Mouse (Mus musculus) hindbrain, embryonic 11.5 days (tissue): ENCODE data around the gene Tmf1. TPM values are rescaled to one million over a fixed set of nuclear protein-coding genes. Genes with fewer than 3 reads are reported as not detected.

Experiments used
- ATAC-seq: fragments of 200-750 bp; cut with Nextera tagmentation; 2 replicates; pipeline ENCODE4 v1.8.0; 2017; ENCODE audit warnings: mild to moderate bottlenecking, moderate TSS enrichment, moderate library complexity; ENCODE audit not compliant: low FRiP score
- DNase-seq: peaks from one replicate; pipeline ENCODE4 v3.0.0-alpha.2; 2015; ENCODE audit warnings: low spot score
- H3K27ac ChIP-seq: fragments of 300-500 bp; sonication (generic); 2 replicates; pipeline ENCODE4 v1.5.1; 2014; ENCODE audit warnings: mild to moderate bottlenecking, low read depth, low read length
- H3K27me3 ChIP-seq: fragments of 300-500 bp; sonication (generic); 2 replicates; pipeline ENCODE4 v1.6.1; 2014; ENCODE audit warnings: mild to moderate bottlenecking, low read length, moderate library complexity, mixed read lengths; ENCODE audit not compliant: control insufficient read depth, insufficient read depth
- H3K36me3 ChIP-seq: fragments of 300-500 bp; sonication (generic); 2 replicates; pipeline ENCODE4 v1.6.1; 2014; ENCODE audit warnings: mild to moderate bottlenecking, low read length, moderate library complexity, mixed read lengths; ENCODE audit not compliant: control insufficient read depth, insufficient read depth
- H3K4me1 ChIP-seq: fragments of 300-500 bp; sonication (generic); replicated peaks from 2 replicates; pipeline ENCODE4 v1.6.1; 2014; ENCODE audit warnings: low read length, mixed read lengths; ENCODE audit not compliant: control insufficient read depth, insufficient read depth
- H3K4me2 ChIP-seq: fragments of 300-500 bp; sonication (generic); replicated peaks from 2 replicates; pipeline ENCODE4 v1.6.1; 2014; ENCODE audit warnings: mild to moderate bottlenecking, low read depth, low read length
- H3K4me3 ChIP-seq: fragments of 300-500 bp; sonication (generic); 2 replicates; pipeline ENCODE4 v1.5.1; 2014; ENCODE audit warnings: low read depth, low read length
- H3K9ac ChIP-seq: fragments of 300-500 bp; sonication (generic); 2 replicates; pipeline ENCODE4 v1.6.1; 2014; ENCODE audit warnings: low read depth, low read length
- H3K9me3 ChIP-seq: fragments of 300-500 bp; sonication (generic); 2 replicates; pipeline ENCODE4 v1.6.1; 2016; ENCODE audit warnings: low read length; ENCODE audit not compliant: control insufficient read depth
- WGBS: fragments of 180-500 bp; shearing (Covaris S2); extraction: QIAGEN DNeasy Blood & Tissue Kit; methylation state at CpG from one replicate; pipeline ENCODE4 v1.1.7; 2014; 5-methylcytosine and 5-hydroxymethylcytosine counted together
- polyA plus RNA-seq: library from polyadenylated mRNA; unstranded; fragments of >200 nt; fragmentation: Nextera tagmentation; extraction: Ambion mirVana; gene quantifications from 2 replicates; pipeline ENCODE4 v1.2.1, GENCODE M21; 2014

Tmf1 gene
- polyA plus RNA-seq, 1 experiment from 2014 or later, result 42.5 TPM

DNA sequence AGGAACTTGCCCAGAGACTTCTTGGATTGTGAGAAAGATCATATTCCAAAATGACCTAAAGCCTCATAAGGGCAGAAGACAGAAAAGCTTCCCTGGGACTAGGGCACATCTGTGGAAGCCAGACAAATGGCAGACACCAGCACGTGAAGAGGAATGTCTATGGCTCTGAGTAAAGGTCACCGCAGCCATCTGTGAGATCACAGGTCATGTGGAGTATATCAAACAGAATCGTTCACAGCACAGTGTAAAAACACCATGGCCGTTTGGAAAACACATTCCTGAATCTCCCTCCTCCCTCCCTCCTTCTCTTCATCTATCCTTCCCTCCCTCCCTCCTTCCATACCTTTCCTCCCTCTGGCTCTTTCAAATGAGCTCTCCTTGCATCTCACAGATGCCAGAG lies 47.1 kb downstream of the Tmf1 start:
- ATAC-seq, result no peak
- 59% methylated on average over 4 of the region's 4 CpGs for WGBS
- Histone ChIP-seq H3K27ac (no peak overlapping the region), H3K4me1 (no peaks in the 10 kb centered on the region), H3K36me3 (no peaks in the 10 kb centered on the region), H3K4me2 (no peak overlapping the region), H3K9ac (no peak overlapping the region), H3K4me3 (no peak overlapping the region), H3K27me3 (no peaks in the 10 kb centered on the region), H3K9me3 (no peaks in the 10 kb centered on the region)
- DNase-seq, result no peak

DNA sequence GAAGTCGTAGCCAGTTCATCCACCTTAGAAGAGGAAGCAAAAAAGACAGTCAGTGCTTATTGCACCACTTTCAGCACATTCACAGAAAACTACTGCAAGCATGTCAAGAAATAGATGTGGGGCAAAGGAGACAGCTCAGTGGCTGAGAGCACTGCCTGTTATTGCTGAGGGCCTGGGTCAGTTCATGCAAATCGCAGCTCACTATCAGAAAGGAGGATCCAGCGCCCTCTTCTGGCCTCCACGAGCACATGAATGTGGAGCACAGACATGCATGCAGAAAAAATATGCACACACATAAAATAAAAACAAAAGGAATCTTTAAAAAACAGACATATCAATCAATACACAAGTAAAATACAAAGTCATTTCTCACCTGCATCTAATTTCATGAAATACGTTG lies 47.9 kb downstream of the Tmf1 start:
- Histone ChIP-seq H3K4me3 (no peak overlapping the region), H3K4me1 (no peaks in the 10 kb centered on the region), H3K9ac (no peak overlapping the region), H3K9me3 (no peaks in the 10 kb centered on the region), H3K27ac (no peak overlapping the region), H3K36me3 (no peaks in the 10 kb centered on the region), H3K27me3 (no peaks in the 10 kb centered on the region), H3K4me2 (no peak overlapping the region)
- ATAC-seq (no peak), DNase-seq (peak; percentile 34)
- 66% methylated on average over 5 of the region's 5 CpGs for WGBS

DNA sequence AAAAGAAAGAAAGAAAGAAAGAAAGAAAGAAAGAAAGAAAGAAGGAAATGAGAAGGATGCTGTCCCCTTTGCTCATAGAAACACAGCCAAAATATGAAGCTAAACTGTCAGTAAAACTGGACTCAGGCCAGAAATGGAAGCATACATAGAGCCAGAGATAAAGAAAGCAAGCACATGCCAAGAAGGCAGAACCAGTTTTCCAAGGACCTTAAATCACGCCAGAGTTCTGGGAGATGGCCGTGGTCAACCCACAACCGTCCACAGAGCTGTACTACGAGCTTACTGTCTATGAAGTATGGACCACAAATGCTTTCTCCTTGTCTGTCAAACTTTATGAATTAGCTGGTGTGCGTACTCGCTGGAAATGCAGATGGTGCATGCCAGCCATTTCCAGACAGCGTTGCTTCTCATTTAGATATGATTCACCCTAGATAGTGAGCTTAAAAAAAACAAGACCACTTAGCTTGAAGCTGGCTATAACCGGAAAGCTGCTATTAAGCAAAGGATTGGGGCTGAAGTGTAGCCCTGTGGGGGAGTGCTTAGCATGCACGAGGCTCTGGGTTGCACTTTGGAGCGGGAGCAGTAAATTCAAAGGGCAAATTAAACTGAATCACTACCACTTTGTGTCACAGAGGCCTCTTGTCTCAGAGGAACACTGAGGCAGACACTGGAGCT lies 54.4 kb downstream of the Tmf1 start:
- H3K27ac ChIP-seq, result no peak overlapping the region
- H3K4me1 ChIP-seq, result no peaks in the 10 kb centered on the region
- H3K27me3 ChIP-seq, result no peaks in the 10 kb centered on the region
- WGBS, result 88% methylated on average over 10 of the region's 10 CpGs
- DNase-seq (no peak), ATAC-seq (no peak)
- H3K4me2 ChIP-seq, result no peak overlapping the region
- H3K36me3 ChIP-seq, result no peaks in the 10 kb centered on the region
- no peak overlapping the region for H3K9ac ChIP-seq
- no peak overlapping the region for H3K4me3 ChIP-seq
- H3K9me3 ChIP-seq, result no peaks in the 10 kb centered on the region

DNA sequence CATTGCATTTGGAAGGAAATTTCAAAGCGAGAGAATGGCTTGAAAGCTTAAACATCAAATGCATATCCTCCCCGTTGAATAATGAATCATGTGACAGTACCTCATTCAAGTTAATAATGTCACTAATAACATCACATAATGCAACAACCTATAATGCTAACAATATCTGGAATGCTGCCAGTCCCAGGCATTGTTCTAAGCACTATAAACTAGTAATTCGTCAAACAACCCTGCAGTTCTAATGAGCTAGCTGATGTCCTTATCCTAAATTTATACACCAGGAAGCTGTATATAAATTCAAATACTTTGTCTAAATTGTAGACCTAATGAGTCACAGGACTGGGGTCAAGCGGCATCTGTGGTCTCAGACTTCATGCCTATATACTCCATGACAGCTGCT lies 58.0 kb downstream of the Tmf1 start:
- no peak for DNase-seq
- no peaks in the 10 kb centered on the region for H3K36me3 ChIP-seq
- no peaks in the 10 kb centered on the region for H3K9me3 ChIP-seq
- H3K27me3 ChIP-seq, result no peaks in the 10 kb centered on the region
- no peak overlapping the region for H3K9ac ChIP-seq
- no peak overlapping the region for H3K27ac ChIP-seq
- no peak for ATAC-seq
- H3K4me3 ChIP-seq, result no peak overlapping the region
- 91% methylated on average over 4 of the region's 4 CpGs for WGBS
- H3K4me1 ChIP-seq, result no peaks in the 10 kb centered on the region
- H3K4me2 ChIP-seq, result no peak overlapping the region

DNA sequence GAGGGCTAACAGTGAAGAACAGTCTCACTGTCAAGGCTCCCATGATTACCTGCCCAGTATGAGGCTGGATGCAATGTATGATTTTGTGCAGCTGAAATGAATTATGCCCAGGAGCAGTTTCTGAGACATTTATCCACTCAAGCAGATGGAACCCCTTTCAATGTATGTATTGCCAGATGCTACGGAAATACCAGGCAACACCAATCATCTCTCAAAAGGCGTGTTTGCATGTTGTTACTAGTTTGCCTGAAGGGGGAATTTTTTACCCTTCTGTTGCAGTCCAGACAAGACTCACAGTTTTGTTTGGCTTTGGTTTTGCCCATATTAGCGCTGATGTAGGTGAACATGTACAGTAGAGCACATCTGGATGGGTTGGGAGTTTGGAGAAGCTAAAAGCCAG lies 60.6 kb downstream of the Tmf1 start:
- Histone ChIP-seq H3K36me3 (no peaks in the 10 kb centered on the region), H3K4me1 (no peaks in the 10 kb centered on the region), H3K27ac (no peak overlapping the region), H3K27me3 (no peaks in the 10 kb centered on the region), H3K9me3 (no peaks in the 10 kb centered on the region), H3K9ac (no peak overlapping the region), H3K4me2 (no peak overlapping the region), H3K4me3 (no peak overlapping the region)
- no peak for ATAC-seq
- DNase-seq, result no peak
- 90% methylated on average over 3 of the region's 3 CpGs for WGBS

DNA sequence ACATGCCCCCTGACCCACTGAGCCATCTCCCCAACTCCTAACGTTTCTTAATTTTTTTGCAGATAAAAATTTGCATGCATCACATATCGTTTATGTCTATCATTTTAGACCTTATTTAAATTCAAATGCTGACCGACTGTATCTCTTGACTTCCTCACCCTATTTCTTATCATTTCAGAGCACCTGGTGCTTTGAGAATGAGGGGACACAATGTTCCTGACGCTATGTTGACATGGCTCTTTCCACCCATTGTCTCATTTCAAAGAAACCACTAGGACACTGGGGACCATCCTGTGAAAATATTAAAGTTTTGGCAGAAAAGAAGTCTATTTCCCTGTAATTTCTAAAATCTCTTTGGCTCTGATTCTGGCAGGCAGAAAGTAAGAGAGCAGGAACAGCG lies 62.0 kb downstream of the Tmf1 start:
- DNase-seq, result no peak

DNA sequence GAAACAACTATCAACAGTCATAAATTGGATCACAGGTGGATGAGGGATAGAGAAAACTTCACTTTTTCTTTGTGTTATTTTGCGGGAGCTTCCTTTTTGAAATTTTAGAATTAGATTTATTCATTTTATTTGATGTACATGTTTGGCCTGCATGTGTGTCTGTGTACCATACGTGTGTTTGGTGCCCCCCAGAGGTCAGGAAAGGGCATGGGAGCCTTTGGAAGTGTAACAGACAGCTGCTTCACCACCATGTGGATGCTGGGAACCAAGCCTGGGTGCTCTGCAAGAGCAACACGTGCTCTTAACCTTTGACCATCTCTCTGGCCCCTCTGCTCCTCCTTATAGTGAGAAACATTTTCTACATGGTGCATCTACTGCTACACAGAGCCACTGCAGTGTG lies 64.1 kb downstream of the Tmf1 start:
- H3K4me2 ChIP-seq, result no peak overlapping the region
- H3K27me3 ChIP-seq, result no peaks in the 10 kb centered on the region
- no peak overlapping the region for H3K9ac ChIP-seq
- no peaks in the 10 kb centered on the region for H3K36me3 ChIP-seq
- DNase-seq (no peak), ATAC-seq (no peak)
- no peaks in the 10 kb centered on the region for H3K9me3 ChIP-seq
- H3K27ac ChIP-seq, result no peak overlapping the region
- WGBS, result 62% methylated on average over 3 of the region's 3 CpGs
- H3K4me1 ChIP-seq, result no peaks in the 10 kb centered on the region
- no peak overlapping the region for H3K4me3 ChIP-seq

More for the DNA sequence above, 62.0 kb downstream of the Tmf1 start:
- H3K4me3 ChIP-seq, result no peak overlapping the region
- no peaks in the 10 kb centered on the region for H3K36me3 ChIP-seq
- no peaks in the 10 kb centered on the region for H3K27me3 ChIP-seq
- H3K9ac ChIP-seq, result no peak overlapping the region
- H3K9me3 ChIP-seq, result no peaks in the 10 kb centered on the region
- ATAC-seq, result no peak
- WGBS, result 83% methylated on average over 5 of the region's 5 CpGs
- H3K4me2 ChIP-seq, result no peak overlapping the region
- H3K4me1 ChIP-seq, result no peaks in the 10 kb centered on the region
- H3K27ac ChIP-seq, result no peak overlapping the region

DNA sequence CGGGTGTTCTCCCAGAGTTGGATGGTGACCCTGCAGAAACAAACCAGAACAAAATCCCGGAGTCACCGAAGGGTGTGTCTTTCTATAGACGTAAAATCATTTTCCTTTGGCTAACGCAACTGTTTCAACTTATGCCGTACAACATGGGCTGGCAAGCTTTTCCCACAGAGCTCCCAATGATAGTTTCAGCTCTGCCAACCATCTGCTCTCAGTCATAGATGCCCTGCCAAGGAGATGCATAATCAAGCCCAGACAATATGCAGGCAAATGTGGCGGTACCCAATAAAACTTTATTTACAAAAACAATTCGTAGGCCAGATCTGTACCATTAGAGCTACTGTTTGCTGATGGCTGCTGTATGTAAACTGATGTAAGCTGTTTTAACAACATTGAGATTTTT lies 66.7 kb downstream of the Tmf1 start:
- no peak overlapping the region for H3K4me2 ChIP-seq
- no peak for ATAC-seq
- WGBS, result 95% methylated on average over 8 of the region's 8 CpGs
- H3K9me3 ChIP-seq, result no peaks in the 10 kb centered on the region
- H3K36me3 ChIP-seq, result no peaks in the 10 kb centered on the region
- no peak overlapping the region for H3K9ac ChIP-seq
- no peaks in the 10 kb centered on the region for H3K27me3 ChIP-seq
- DNase-seq, result no peak
- no peaks in the 10 kb centered on the region for H3K4me1 ChIP-seq
- no peak overlapping the region for H3K4me3 ChIP-seq
- H3K27ac ChIP-seq, result no peak overlapping the region

DNA sequence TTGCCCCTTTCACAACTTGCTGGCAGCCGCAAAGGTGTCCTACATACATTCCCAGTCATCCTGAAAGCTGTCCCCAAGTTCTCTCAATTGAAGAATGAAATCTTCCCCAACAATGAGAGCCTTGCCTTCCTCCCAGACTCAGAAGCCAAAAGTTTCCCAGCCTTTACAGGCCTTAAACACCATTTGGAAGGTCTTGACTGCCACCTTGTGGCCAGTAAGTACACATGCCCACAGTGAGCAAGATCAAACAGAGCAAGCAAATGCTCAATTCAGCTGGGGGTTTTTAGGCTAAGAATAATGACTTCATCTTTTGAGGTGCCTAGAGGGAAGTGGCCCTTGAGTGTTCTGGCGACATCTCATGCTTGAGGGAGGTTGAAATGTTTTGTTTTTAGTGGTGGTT lies 72.1 kb downstream of the Tmf1 start:
- Histone ChIP-seq H3K27ac (no peak overlapping the region), H3K36me3 (no peaks in the 10 kb centered on the region), H3K9ac (no peak overlapping the region), H3K4me2 (no peak overlapping the region), H3K4me1 (0 out of 2 replicates have a peak, but pooled peaks cover 6% of the 10 kb centered on the region), H3K4me3 (no peak overlapping the region), H3K9me3 (no peaks in the 10 kb centered on the region), H3K27me3 (no peaks in the 10 kb centered on the region)
- peak; percentile 63; the same call in 1 of the 2 replicates for ATAC-seq
- DNase-seq, result peak; percentile 87
- 24% methylated on average over 2 of the region's 2 CpGs for WGBS
